Mouse (Mus musculus): ENCODE measurements around the gene Tigit. TPM values are rescaled to one million over a fixed set of nuclear protein-coding genes. Genes with fewer than 3 reads are reported as not detected.
A peak's percentile ranks its signal among the peaks of the same experiment; 100 is the strongest.

The Tigit gene
- polyA plus RNA-seq, 1 experiment from 2014 or later, result not detected

DNA sequence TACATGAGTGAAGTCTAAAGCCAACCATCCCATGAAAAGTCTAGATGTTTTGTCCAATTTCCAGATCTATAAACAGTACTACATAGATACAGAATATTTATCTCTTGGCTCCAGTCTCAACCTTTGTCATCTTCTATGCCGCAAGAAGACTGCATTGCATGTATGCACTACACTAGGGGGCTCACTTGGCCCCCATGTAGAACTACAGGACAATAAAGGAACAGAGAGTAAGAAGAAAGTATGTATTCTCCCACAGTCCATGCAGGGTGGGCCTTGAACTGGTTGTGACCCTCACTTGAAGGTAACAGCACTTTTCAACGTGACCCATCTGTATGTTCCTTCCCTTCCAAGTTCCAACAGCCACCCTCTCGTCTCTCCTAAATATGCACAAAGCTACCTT lies 9.7 kb downstream of the Tigit start:
- DNase-seq (ENCODE audit: low spot score) (no peak), ATAC-seq (ENCODE audit: low read depth) (no peak)
- Histone ChIP-seq H3K9me3 (ENCODE audit: control insufficient read depth, low read length) (no peaks in the 10 kb centered on the region), H3K4me1 (ENCODE audit: control insufficient read depth, insufficient read depth, low read length) (no peaks in the 10 kb centered on the region), H3K4me3 (ENCODE audit: low read depth, low read length) (no peak overlapping the region), H3K4me2 (ENCODE audit: low read depth, low read length) (no peak overlapping the region), H3K36me3 (ENCODE audit: control insufficient read depth, insufficient read depth, low read length) (no peaks in the 10 kb centered on the region), H3K9ac (ENCODE audit: low read depth, low read length) (no peak overlapping the region), H3K27ac (replicated peaks; ENCODE audit: low read depth, low read length) (no peak overlapping the region), H3K27me3 (replicated peaks; ENCODE audit: control insufficient read depth, insufficient read depth, low read length) (no peaks in the 10 kb centered on the region)
- 88% methylated on average over 3 of the region's 3 CpGs for WGBS

GRCm38 (mm10) chr16:43653288-43653687 lies 10.7 kb downstream of the Tigit start:
- Histone ChIP-seq H3K36me3 (ENCODE audit: control insufficient read depth, insufficient read depth, low read length) (no peaks in the 10 kb centered on the region), H3K27me3 (replicated peaks; ENCODE audit: control insufficient read depth, insufficient read depth, low read length) (no peaks in the 10 kb centered on the region), H3K4me3 (ENCODE audit: low read depth, low read length) (no peak overlapping the region), H3K4me2 (ENCODE audit: low read depth, low read length) (no peak overlapping the region), H3K4me1 (ENCODE audit: control insufficient read depth, insufficient read depth, low read length) (no peaks in the 10 kb centered on the region), H3K9me3 (ENCODE audit: control insufficient read depth, low read length) (no peaks in the 10 kb centered on the region), H3K9ac (ENCODE audit: low read depth, low read length) (no peak overlapping the region), H3K27ac (replicated peaks; ENCODE audit: low read depth, low read length) (no peak overlapping the region)
- DNase-seq (ENCODE audit: low spot score) (no peak), ATAC-seq (ENCODE audit: low read depth) (no peak)
- 74% methylated on average over 2 of the region's 2 CpGs for WGBS

DNA sequence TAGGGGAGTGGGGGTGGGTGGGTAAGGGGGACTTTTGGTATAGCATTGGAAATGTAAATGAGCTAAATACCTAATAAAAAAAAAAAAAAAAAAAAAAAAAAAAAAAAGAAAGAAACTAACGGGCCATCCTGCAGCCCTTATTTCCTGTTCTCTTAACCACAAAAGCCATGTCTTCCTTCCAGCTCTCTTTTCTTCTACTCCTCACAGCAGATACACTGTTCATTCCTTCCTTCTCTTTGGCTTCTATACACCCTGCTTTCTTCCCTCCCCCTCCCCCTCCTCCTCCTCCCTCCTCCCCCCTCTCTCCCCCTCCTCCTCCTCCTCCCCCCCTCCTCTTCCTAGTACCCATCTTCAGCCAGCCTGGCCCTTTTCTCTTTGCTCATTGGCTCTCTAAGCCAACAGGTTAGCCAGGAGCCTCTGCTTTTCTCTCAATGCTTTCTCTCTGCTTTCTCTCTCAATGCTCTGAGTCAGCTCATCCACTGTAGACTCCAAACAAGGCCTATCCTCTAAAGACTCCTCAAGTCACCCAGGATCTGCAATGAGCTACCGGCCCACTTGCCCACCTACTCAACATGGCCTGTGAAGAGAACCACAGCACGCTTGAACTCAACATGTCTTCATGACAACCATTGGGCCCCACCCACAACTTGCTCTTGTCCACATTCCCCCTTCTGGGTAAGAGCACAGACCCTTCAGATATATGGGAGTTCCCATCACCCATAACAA lies 13.4 kb downstream of the Tigit start:
- WGBS, result 97% methylated on average over 3 of the region's 3 CpGs
- ATAC-seq (ENCODE audit: low read depth), result no peak
- DNase-seq (ENCODE audit: low spot score), result no peak
- H3K9me3 ChIP-seq (ENCODE audit: control insufficient read depth, low read length), result no peaks in the 10 kb centered on the region
- H3K9ac ChIP-seq (ENCODE audit: low read depth, low read length), result no peak overlapping the region
- H3K4me3 ChIP-seq (ENCODE audit: low read depth, low read length), result no peak overlapping the region
- no peaks in the 10 kb centered on the region for H3K36me3 ChIP-seq (ENCODE audit: control insufficient read depth, insufficient read depth, low read length)
- no peak overlapping the region for H3K27ac ChIP-seq (replicated peaks; ENCODE audit: low read depth, low read length)
- H3K4me1 ChIP-seq (ENCODE audit: control insufficient read depth, insufficient read depth, low read length), result no peaks in the 10 kb centered on the region
- no peak overlapping the region for H3K4me2 ChIP-seq (ENCODE audit: low read depth, low read length)
- H3K27me3 ChIP-seq (replicated peaks; ENCODE audit: control insufficient read depth, insufficient read depth, low read length), result no peaks in the 10 kb centered on the region

DNA sequence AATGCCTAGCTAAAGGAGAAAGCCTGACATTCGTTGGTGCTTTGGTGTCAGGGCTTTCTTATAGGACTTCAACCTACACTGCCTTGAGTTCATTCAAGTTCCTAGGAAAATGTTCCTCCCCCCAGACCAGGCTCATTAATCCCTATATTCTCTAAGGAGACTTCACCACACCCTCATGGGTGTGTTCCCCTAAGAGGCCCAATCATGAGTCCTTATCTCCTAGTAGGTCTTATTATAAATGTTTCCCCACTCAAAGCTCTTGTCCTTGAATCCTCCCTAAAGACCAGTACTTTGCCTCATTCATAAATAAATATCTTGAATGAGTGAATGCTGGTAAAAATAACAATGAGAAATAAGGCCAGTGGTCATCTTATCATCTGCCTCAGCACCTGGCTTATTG lies 16.3 kb downstream of the Tigit start:
- WGBS, result 93% methylated on average over 1 of the region's 1 CpGs
- no peaks in the 10 kb centered on the region for H3K4me1 ChIP-seq (ENCODE audit: control insufficient read depth, insufficient read depth, low read length)
- DNase-seq (ENCODE audit: low spot score) (no peak), ATAC-seq (ENCODE audit: low read depth) (no peak)
- H3K9ac ChIP-seq (ENCODE audit: low read depth, low read length), result no peak overlapping the region
- no peak overlapping the region for H3K4me2 ChIP-seq (ENCODE audit: low read depth, low read length)
- no peaks in the 10 kb centered on the region for H3K36me3 ChIP-seq (ENCODE audit: control insufficient read depth, insufficient read depth, low read length)
- H3K27ac ChIP-seq (replicated peaks; ENCODE audit: low read depth, low read length), result no peak overlapping the region
- no peak overlapping the region for H3K4me3 ChIP-seq (ENCODE audit: low read depth, low read length)
- H3K9me3 ChIP-seq (ENCODE audit: control insufficient read depth, low read length), result no peaks in the 10 kb centered on the region
- H3K27me3 ChIP-seq (replicated peaks; ENCODE audit: control insufficient read depth, insufficient read depth, low read length), result no peaks in the 10 kb centered on the region

GRCm38 (mm10) chr16:43646943-43647342 lies 17.0 kb downstream of the Tigit start:
- Histone ChIP-seq H3K36me3 (ENCODE audit: control insufficient read depth, insufficient read depth, low read length) (no peaks in the 10 kb centered on the region), H3K9me3 (ENCODE audit: control insufficient read depth, low read length) (no peaks in the 10 kb centered on the region)
- no peak for DNase-seq (ENCODE audit: low spot score)

GRCm38 (mm10) chr16:43645879-43646278 lies 18.1 kb downstream of the Tigit start:
- H3K36me3 ChIP-seq (ENCODE audit: control insufficient read depth, insufficient read depth, low read length), result no peaks in the 10 kb centered on the region
- H3K4me3 ChIP-seq (ENCODE audit: low read depth, low read length), result no peak overlapping the region
- H3K4me2 ChIP-seq (ENCODE audit: low read depth, low read length), result no peak overlapping the region
- DNase-seq (ENCODE audit: low spot score) (no peak), ATAC-seq (ENCODE audit: low read depth) (no peak)
- 81% methylated on average over 4 of the region's 4 CpGs for WGBS
- no peaks in the 10 kb centered on the region for H3K9me3 ChIP-seq (ENCODE audit: control insufficient read depth, low read length)
- H3K9ac ChIP-seq (ENCODE audit: low read depth, low read length), result no peak overlapping the region
- H3K27me3 ChIP-seq (replicated peaks; ENCODE audit: control insufficient read depth, insufficient read depth, low read length), result no peaks in the 10 kb centered on the region
- no peaks in the 10 kb centered on the region for H3K4me1 ChIP-seq (ENCODE audit: control insufficient read depth, insufficient read depth, low read length)
- no peak overlapping the region for H3K27ac ChIP-seq (replicated peaks; ENCODE audit: low read depth, low read length)

More at GRCm38 (mm10) chr16:43646943-43647342, 17.0 kb downstream of the Tigit start:
- Histone ChIP-seq H3K4me1 (ENCODE audit: control insufficient read depth, insufficient read depth, low read length) (no peaks in the 10 kb centered on the region), H3K4me2 (ENCODE audit: low read depth, low read length) (no peak overlapping the region), H3K27ac (replicated peaks; ENCODE audit: low read depth, low read length) (no peak overlapping the region), H3K27me3 (replicated peaks; ENCODE audit: control insufficient read depth, insufficient read depth, low read length) (no peaks in the 10 kb centered on the region), H3K9ac (ENCODE audit: low read depth, low read length) (no peak overlapping the region), H3K4me3 (ENCODE audit: low read depth, low read length) (no peak overlapping the region)
- ATAC-seq (ENCODE audit: low read depth), result no peak
- 82% methylated on average over 3 of the region's 3 CpGs for WGBS

DNA sequence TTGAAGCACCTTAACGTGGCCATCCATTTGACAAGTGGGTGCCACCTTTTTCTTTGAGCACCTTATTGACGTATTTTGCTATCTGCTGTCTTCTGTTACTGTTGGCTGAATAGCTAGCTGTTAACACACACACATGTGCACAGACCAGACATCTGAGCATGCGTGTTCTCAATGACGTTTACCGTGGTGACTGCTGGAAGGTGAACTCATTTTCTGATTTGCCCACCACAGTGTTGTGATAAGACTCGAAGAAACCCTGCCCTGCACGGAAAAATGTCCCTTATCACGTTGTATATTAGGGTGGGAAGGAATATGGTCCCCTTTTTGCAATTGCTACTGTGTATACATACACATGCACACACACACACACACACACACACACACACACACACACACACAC lies 22.7 kb downstream of the Tigit start:
- 81% methylated on average over 8 of the region's 8 CpGs for WGBS

GRCm38 (mm10) chr16:43638406-43639049 lies 25.4 kb downstream of the Tigit start:
- Histone ChIP-seq H3K9ac (ENCODE audit: low read depth, low read length) (no peak overlapping the region), H3K36me3 (ENCODE audit: control insufficient read depth, insufficient read depth, low read length) (no peaks in the 10 kb centered on the region), H3K27me3 (replicated peaks; ENCODE audit: control insufficient read depth, insufficient read depth, low read length) (no peaks in the 10 kb centered on the region), H3K4me2 (ENCODE audit: low read depth, low read length) (peak overlapping the region; percentile 30; the same call in 1 of the 2 replicates), H3K4me1 (ENCODE audit: control insufficient read depth, insufficient read depth, low read length) (no peaks in the 10 kb centered on the region), H3K4me3 (ENCODE audit: low read depth, low read length) (no peak overlapping the region), H3K27ac (replicated peaks; ENCODE audit: low read depth, low read length) (no peak overlapping the region), H3K9me3 (ENCODE audit: control insufficient read depth, low read length) (no peaks in the 10 kb centered on the region)
- ATAC-seq (ENCODE audit: low read depth), result no peak
- 69% methylated on average over 21 of the region's 21 CpGs for WGBS
- DNase-seq (ENCODE audit: low spot score), result no peak

More for the DNA sequence above, 22.7 kb downstream of the Tigit start:
- DNase-seq (ENCODE audit: low spot score), result no peak
- H3K9me3 ChIP-seq (ENCODE audit: control insufficient read depth, low read length), result no peaks in the 10 kb centered on the region
- no peak overlapping the region for H3K9ac ChIP-seq (ENCODE audit: low read depth, low read length)
- no peaks in the 10 kb centered on the region for H3K36me3 ChIP-seq (ENCODE audit: control insufficient read depth, insufficient read depth, low read length)
- no peaks in the 10 kb centered on the region for H3K4me1 ChIP-seq (ENCODE audit: control insufficient read depth, insufficient read depth, low read length)
- H3K4me2 ChIP-seq (ENCODE audit: low read depth, low read length), result no peak overlapping the region
- H3K4me3 ChIP-seq (ENCODE audit: low read depth, low read length), result no peak overlapping the region
- H3K27ac ChIP-seq (replicated peaks; ENCODE audit: low read depth, low read length), result no peak overlapping the region
- ATAC-seq (ENCODE audit: low read depth), result no peak
- no peaks in the 10 kb centered on the region for H3K27me3 ChIP-seq (replicated peaks; ENCODE audit: control insufficient read depth, insufficient read depth, low read length)

GRCm38 (mm10) chr16:43637241-43637640 lies 26.7 kb downstream of the Tigit start:
- Histone ChIP-seq H3K4me2 (ENCODE audit: low read depth, low read length) (no peak overlapping the region), H3K4me3 (ENCODE audit: low read depth, low read length) (no peak overlapping the region), H3K9me3 (ENCODE audit: control insufficient read depth, low read length) (no peaks in the 10 kb centered on the region), H3K27me3 (replicated peaks; ENCODE audit: control insufficient read depth, insufficient read depth, low read length) (no peaks in the 10 kb centered on the region), H3K9ac (ENCODE audit: low read depth, low read length) (no peak overlapping the region), H3K36me3 (ENCODE audit: control insufficient read depth, insufficient read depth, low read length) (no peaks in the 10 kb centered on the region), H3K4me1 (ENCODE audit: control insufficient read depth, insufficient read depth, low read length) (no peaks in the 10 kb centered on the region), H3K27ac (replicated peaks; ENCODE audit: low read depth, low read length) (no peak overlapping the region)
- ATAC-seq (ENCODE audit: low read depth), result no peak
- no peak for DNase-seq (ENCODE audit: low spot score)
- 92% methylated on average over 8 of the region's 8 CpGs for WGBS
